Mouse (Mus musculus) frontal cortex, postnatal 10 days (tissue): ENCODE measurements around the gene Tmem206.

Experiments
- DNase-seq, 2 experiments: peaks; one replicate each; pipeline ENCODE4 v3.0.0; 2022; ENCODE audit warnings: low spot score in 2 of 2, mixed read lengths in 1 of 2

Gene Tmem206

GRCm38 (mm10) chr1:191350355-191350754 lies 24.6 kb downstream of the Tmem206 start:
- no peak for DNase-seq

GRCm38 (mm10) chr1:191352786-191353488 lies 27.2 kb downstream of the Tmem206 start:
- DNase-seq, result no peak

GRCm38 (mm10) chr1:191353836-191354235 lies 28.1 kb downstream of the Tmem206 start:
- DNase-seq, result no peak

- DNase-seq, result no peak
Observed at GRCm38 (mm10) chr1:191356936-191357335, 31.2 kb downstream of the Tmem206 start.

GRCm38 (mm10) chr1:191359478-191359877 lies 33.8 kb downstream of the Tmem206 start:
- no peak for DNase-seq

- DNase-seq, result no peak
Observed at GRCm38 (mm10) chr1:191362412-191362811, 36.7 kb downstream of the Tmem206 start.

GRCm38 (mm10) chr1:191364477-191364876 lies 38.8 kb downstream of the Tmem206 start:
- no peak for DNase-seq

- DNase-seq, result no peak
Observed at GRCm38 (mm10) chr1:191368193-191368592, 42.5 kb downstream of the Tmem206 start.

GRCm38 (mm10) chr1:191369140-191369539 lies 43.4 kb downstream of the Tmem206 start:
- DNase-seq, result no peak

- DNase-seq, result no peak
Observed at GRCm38 (mm10) chr1:191374993-191375643, 49.4 kb downstream of the Tmem206 start.

- no peak for DNase-seq
Observed at GRCm38 (mm10) chr1:191375644-191375998, 49.9 kb downstream of the Tmem206 start.

GRCm38 (mm10) chr1:191378080-191378479 lies 52.4 kb downstream of the Tmem206 start:
- DNase-seq, result no peak

GRCm38 (mm10) chr1:191380843-191381242 lies 55.1 kb downstream of the Tmem206 start:
- DNase-seq, result no peak

- no peak for DNase-seq
Observed at GRCm38 (mm10) chr1:191381955-191382736, 56.4 kb downstream of the Tmem206 start.

GRCm38 (mm10) chr1:191384786-191385430 lies 59.2 kb downstream of the Tmem206 start:
- DNase-seq, result no peak

- DNase-seq, result peak in 1 of 2 experiments; percentile 37
Observed at GRCm38 (mm10) chr1:191391311-191391710, 65.6 kb downstream of the Tmem206 start.

- DNase-seq, result no peak
Observed at GRCm38 (mm10) chr1:191393536-191393935, 67.8 kb downstream of the Tmem206 start.

- no peak for DNase-seq
Observed at GRCm38 (mm10) chr1:191394126-191394525, 68.4 kb downstream of the Tmem206 start.

- no peak for DNase-seq
Observed at GRCm38 (mm10) chr1:191395200-191395599, 69.5 kb downstream of the Tmem206 start.

- DNase-seq, result peak in 1 of 2 experiments; percentile 46
Observed at GRCm38 (mm10) chr1:191395871-191396433, 70.2 kb downstream of the Tmem206 start.

GRCm38 (mm10) chr1:191396446-191396845 lies 70.7 kb downstream of the Tmem206 start:
- no peak for DNase-seq
